Comparison of ENCODE assay signal across 22 mouse cellular contexts in the genomic region with DNA sequence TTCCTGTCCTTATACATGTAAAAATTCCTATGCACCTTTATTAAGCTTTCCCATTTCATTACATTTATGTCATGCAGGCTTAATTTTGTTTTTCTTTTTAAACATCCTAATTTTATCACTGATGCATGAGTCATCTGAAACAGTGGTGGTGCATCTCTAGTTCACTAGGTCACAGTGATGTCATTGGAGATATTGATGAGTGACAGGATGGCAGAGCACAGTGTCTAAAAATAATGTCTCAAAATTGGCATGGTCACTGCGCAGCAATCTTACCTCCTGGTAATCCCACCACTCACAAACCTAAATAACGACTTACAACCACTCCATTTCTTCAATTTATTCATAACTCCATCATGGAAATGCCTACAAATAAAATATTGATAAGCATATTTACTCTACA.
"Had no signal": no experiment of that assay in that cellular context is flagged by ENCODE, and none has a peak within 500 bp of the region (broad histone marks: within the 10 kb centered on the region; RNA-seq: fewer than 3 reads in every experiment).

No protein-coding gene starts in this region.

- H3K9ac ChIP-seq: liver, embryonic 13.5 days; liver, embryonic 15.5 days; liver, postnatal 0 days; lung, embryonic 15.5 days; neural tube, embryonic 13.5 days; neural tube, embryonic 15.5 days had no signal

- ATAC-seq: liver, postnatal 0 days; lung, postnatal 0 days had no signal

- DNase-seq: liver; liver, embryonic 13.5 days; liver, postnatal 0 days; lung, adult 2 months; lung, postnatal 14 days; lung, postnatal 36 days; right cerebral cortex, adult 18-20 months; right cerebral cortex, postnatal 25 days; right cerebral cortex, postnatal 4 days; spleen, adult 18-20 months; thymus, adult 18-20 months; thymus, postnatal 14 days; thymus, postnatal 36 days had no signal

- H3K4me3 ChIP-seq: liver, embryonic 13.5 days; liver, embryonic 15.5 days; lung, embryonic 15.5 days; megakaryocyte, embryonic 14.5 days; myocyte; neural tube, embryonic 13.5 days; neural tube, embryonic 15.5 days had no signal

- H3K4me2 ChIP-seq: liver, embryonic 11.5 days; liver, embryonic 13.5 days; liver, embryonic 15.5 days; lung, embryonic 15.5 days; neural tube, embryonic 13.5 days; neural tube, embryonic 15.5 days had no signal

- H3K27me3 ChIP-seq: liver, embryonic 13.5 days; liver, embryonic 15.5 days; lung, embryonic 15.5 days; megakaryocyte, embryonic 14.5 days; neural tube, embryonic 13.5 days; neural tube, embryonic 15.5 days had no signal

- H3K36me3 ChIP-seq: liver, embryonic 13.5 days; liver, embryonic 15.5 days; lung, embryonic 15.5 days; neural tube, embryonic 13.5 days; neural tube, embryonic 15.5 days had no signal

- H3K27ac ChIP-seq: liver, embryonic 13.5 days; liver, embryonic 15.5 days; lung, embryonic 15.5 days; macrophage; neural tube, embryonic 13.5 days; neural tube, embryonic 15.5 days had no signal

- H3K9me3 ChIP-seq: liver, embryonic 13.5 days; liver, embryonic 15.5 days; lung, embryonic 15.5 days; neural tube, embryonic 13.5 days; neural tube, embryonic 15.5 days had no signal

- H3K4me1 ChIP-seq: liver, embryonic 13.5 days; liver, embryonic 15.5 days; lung, embryonic 15.5 days; megakaryocyte, embryonic 14.5 days; neural tube, embryonic 13.5 days; neural tube, embryonic 15.5 days had no signal
